Mouse (Mus musculus) neural tube, embryonic 15.5 days (tissue): Measurements from ENCODE around the gene Gm9758. TPM values are rescaled to one million over a fixed set of nuclear protein-coding genes. Genes with fewer than 3 reads are reported as not detected.
"Not testable (repeated sequence)": the region's sequence is repeated elsewhere in the genome, so short reads cannot be mapped to it uniquely, and the experiment has no call there.

Source experiments
- ATAC-seq: fragments of 200-750 bp; cut with Nextera tagmentation; 2 replicates; pipeline ENCODE4 v1.8.0; 2017; ENCODE audit warnings: mild to moderate bottlenecking, moderate TSS enrichment, moderate library complexity; ENCODE audit not compliant: low FRiP score
- H3K27ac ChIP-seq: fragments of 300-500 bp; sonication (generic); replicated peaks from 2 replicates; pipeline ENCODE4 v1.5.1; 2015; ENCODE audit warnings: mild to moderate bottlenecking, inconsistent platforms
- H3K27me3 ChIP-seq: fragments of 300-500 bp; sonication (generic); replicated peaks from 2 replicates; pipeline ENCODE4 v1.6.1; 2015; ENCODE audit warnings: inconsistent platforms
- H3K36me3 ChIP-seq: fragments of 300-500 bp; sonication (generic); 2 replicates; pipeline ENCODE4 v1.6.1; 2015; ENCODE audit warnings: inconsistent platforms
- H3K4me1 ChIP-seq: fragments of 300-500 bp; sonication (generic); 2 replicates; pipeline ENCODE4 v1.6.1; 2015; ENCODE audit warnings: inconsistent platforms
- H3K4me2 ChIP-seq: fragments of 300-500 bp; sonication (generic); 2 replicates; pipeline ENCODE4 v1.6.1; 2015; ENCODE audit warnings: inconsistent platforms, mild to moderate bottlenecking, moderate library complexity
- H3K4me3 ChIP-seq: fragments of 300-500 bp; sonication (generic); replicated peaks from 2 replicates; pipeline ENCODE4 v1.5.1; 2015; ENCODE audit warnings: mild to moderate bottlenecking, inconsistent platforms
- H3K9ac ChIP-seq: fragments of 300-500 bp; sonication (generic); replicated peaks from 2 replicates; pipeline ENCODE4 v1.6.1; 2015; ENCODE audit warnings: mild to moderate bottlenecking, inconsistent platforms
- H3K9me3 ChIP-seq: fragments of 300-500 bp; sonication (generic); replicated peaks from 2 replicates; pipeline ENCODE4 v1.6.1; 2016; ENCODE audit warnings: inconsistent platforms
- WGBS: fragments of 180-500 bp; shearing (Covaris S2); methylation state at CpG from one replicate; pipeline ENCODE4 v1.1.7; 2015; ENCODE audit warnings: mixed read lengths; 5-methylcytosine and 5-hydroxymethylcytosine counted together
- polyA plus RNA-seq: library from polyadenylated mRNA; unstranded; fragments of >200 nt; fragmentation: Nextera tagmentation; extraction: Ambion mirVana; gene quantifications from 2 replicates; pipeline ENCODE4 v1.2.1, GENCODE M21; 2015

Gene Gm9758
- polyA plus RNA-seq, 1 experiment from 2014 or later, result not detected

GRCm38 (mm10) chr5:14927047-14927446 is 12.3 kb upstream of the Gm9758 start:
- H3K4me1 ChIP-seq, H3K4me3 ChIP-seq, H3K9ac ChIP-seq, H3K4me2 ChIP-seq, H3K27ac ChIP-seq, ATAC-seq, H3K9me3 ChIP-seq, H3K27me3 ChIP-seq, H3K36me3 ChIP-seq: not testable (repeated sequence)
- 28% methylated on average over 4 of the region's 4 CpGs for WGBS

GRCm38 (mm10) chr5:14914361-14914760 is 338 bp downstream of the Gm9758 start:
- WGBS, result 79% methylated on average over 2 of the region's 3 CpGs
- not testable (repeated sequence) for H3K27ac ChIP-seq, H3K27me3 ChIP-seq, H3K4me3 ChIP-seq, H3K4me2 ChIP-seq, H3K9ac ChIP-seq, ATAC-seq, H3K9me3 ChIP-seq, H3K36me3 ChIP-seq, H3K4me1 ChIP-seq

GRCm38 (mm10) chr5:14903539-14903938 is 11.2 kb downstream of the Gm9758 start:
- H3K27me3 ChIP-seq, H3K4me1 ChIP-seq, H3K9me3 ChIP-seq, H3K27ac ChIP-seq, H3K4me3 ChIP-seq, H3K9ac ChIP-seq, H3K4me2 ChIP-seq, ATAC-seq, H3K36me3 ChIP-seq: not testable (repeated sequence)
- WGBS, result 19% methylated on average over 3 of the region's 3 CpGs

GRCm38 (mm10) chr5:14892242-14892641 is 22.5 kb downstream of the Gm9758 start:
- Histone ChIP-seq H3K9ac (no peak overlapping the region), H3K4me3 (no peak overlapping the region), H3K9me3 (no peaks in the 10 kb centered on the region; the same call in 1 of the 2 replicates), H3K4me1 (no peaks in the 10 kb centered on the region), H3K27ac (no peak overlapping the region), H3K36me3 (no peaks in the 10 kb centered on the region), H3K27me3 (no peaks in the 10 kb centered on the region), H3K4me2 (no peak overlapping the region)
- WGBS, result 78% methylated on average over 3 of the region's 3 CpGs
- ATAC-seq, result no peak

- H3K4me1 ChIP-seq, H3K9me3 ChIP-seq, H3K9ac ChIP-seq, H3K4me2 ChIP-seq, H3K27ac ChIP-seq, H3K4me3 ChIP-seq, ATAC-seq, H3K27me3 ChIP-seq, H3K36me3 ChIP-seq: not testable (repeated sequence)
- WGBS, result 90% methylated on average over 2 of the region's 2 CpGs
These were observed 29.4 kb downstream of the Gm9758 start for GRCm38 (mm10) chr5:14885291-14885690.

Other genes with a start within 250 kb of the Gm9758 start
- not detected in 2 replicates for gene Speer4e, start 23.5 kb upstream of the Gm9758 start, polyA plus RNA-seq
- gene Gm10354, start 64.0 kb upstream of the Gm9758 start, polyA plus RNA-seq, result not detected in 2 replicates
- gene Gm17019, start 118.1 kb upstream of the Gm9758 start, polyA plus RNA-seq, result not detected in 2 replicates